Mouse (Mus musculus) limb, embryonic 12.5 days (tissue): ENCODE results near the gene Gm128. TPM values are rescaled to one million over a fixed set of nuclear protein-coding genes. Genes with fewer than 3 reads are reported as not detected.

ENCODE experiments used
- polyA plus RNA-seq: library from polyadenylated mRNA; unstranded; fragments of >200 nt; fragmentation: Nextera tagmentation; extraction: Ambion mirVana; gene quantifications from 2 replicates; pipeline ENCODE4 v1.2.1, GENCODE M21; 2016

The Gm128 gene
- polyA plus RNA-seq, 1 experiment from 2014 or later: 0.59 TPM

Other genes with a start within 250 kb of the Gm128 start
- gene Zfp687, start 226.2 kb downstream of the Gm128 start, polyA plus RNA-seq: 34.7 and 35.0 TPM in 2 replicates
- gene Psmd4, start 199.0 kb downstream of the Gm128 start, polyA plus RNA-seq: 306 and 310 TPM in 2 replicates
- 24.2 and 30.5 TPM in 2 replicates for gene Pip5k1a, start 134.7 kb downstream of the Gm128 start, polyA plus RNA-seq
- gene Vps72, start 130.6 kb downstream of the Gm128 start, polyA plus RNA-seq: 241 and 245 TPM in 2 replicates
- 1.0 and 1.4 TPM in 2 replicates for gene Tmod4, start 117.1 kb downstream of the Gm128 start, polyA plus RNA-seq
- 80.7 and 83.6 TPM in 2 replicates for gene Scnm1, start 107.6 kb downstream of the Gm128 start, polyA plus RNA-seq
- gene Lysmd1, start 107.5 kb downstream of the Gm128 start, polyA plus RNA-seq: 16.6 and 18.0 TPM in 2 replicates
- 1.7 and 2.2 TPM in 2 replicates for gene Tnfaip8l2, start 99.2 kb downstream of the Gm128 start, polyA plus RNA-seq
- 23.7 and 26.4 TPM in 2 replicates for gene Sema6c, start 81.1 kb downstream of the Gm128 start, polyA plus RNA-seq
- gene Gabpb2, start 23.7 kb downstream of the Gm128 start, polyA plus RNA-seq: 15.0 and 15.9 TPM in 2 replicates
- gene Cdc42se1, start 12.9 kb downstream of the Gm128 start, polyA plus RNA-seq: 75.3 and 76.0 TPM in 2 replicates
- gene Mllt11, start 9.4 kb downstream of the Gm128 start, polyA plus RNA-seq: 14.8 and 16.2 TPM in 2 replicates
- 0.75 and 1.7 TPM in 2 replicates for gene Bnipl, start 9.6 kb upstream of the Gm128 start, polyA plus RNA-seq
- gene Mindy1, start 39.7 kb upstream of the Gm128 start, polyA plus RNA-seq: 36.4 and 38.7 TPM in 2 replicates
- gene Prune1, start 40.5 kb upstream of the Gm128 start, polyA plus RNA-seq: 25.2 and 25.9 TPM in 2 replicates
- 1.8 and 1.9 TPM in 2 replicates for gene Anxa9, start 65.6 kb upstream of the Gm128 start, polyA plus RNA-seq
- gene Cers2, start 73.2 kb upstream of the Gm128 start, polyA plus RNA-seq: 158 and 170 TPM in 2 replicates
- 63.7 and 67.2 TPM in 2 replicates for gene Setdb1, start 115.6 kb upstream of the Gm128 start, polyA plus RNA-seq
- gene 4930558C23Rik, start 161.2 kb upstream of the Gm128 start, polyA plus RNA-seq: not detected in 2 replicates
- gene Arnt, start 192.8 kb upstream of the Gm128 start, polyA plus RNA-seq: 49.4 and 56.6 TPM in 2 replicates